Mouse (Mus musculus) adrenal gland, adult (tissue): ENCODE measurements around the gene Erf.

Experiments
- DNase-seq, 2 experiments: peaks; one replicate each; pipeline ENCODE4 v3.0.0; 2022 to 2023; ENCODE audit warnings: low spot score in 1 of 2; ENCODE audit not compliant: inconsistent age in 2 of 2

Gene Erf

GRCm38 (mm10) chr7:25238829-25239623, 11.5 kb downstream of the Erf start:
- peak; percentile 88 to 95 for DNase-seq

- peak; percentile 95 to 99 for DNase-seq
These were observed 12.4 kb downstream of the Erf start for GRCm38 (mm10) chr7:25238015-25238706.

- DNase-seq, result peak in 1 of 2 experiments; percentile 98
These were observed 13.1 kb downstream of the Erf start, which contains the start of gene Gsk3a for GRCm38 (mm10) chr7:25237249-25238014. Gene Gsk3a (minus strand): TSS chr7:25237851.

GRCm38 (mm10) chr7:25235526-25235925, 15.0 kb downstream of the Erf start:
- peak in 1 of 2 experiments; percentile 11 for DNase-seq

GRCm38 (mm10) chr7:25233061-25233460, 17.5 kb downstream of the Erf start:
- DNase-seq, result peak in 1 of 2 experiments; percentile 22

- DNase-seq, result peak in 1 of 2 experiments; percentile 22
These were observed 18.4 kb downstream of the Erf start for GRCm38 (mm10) chr7:25232101-25232648.

GRCm38 (mm10) chr7:25230690-25231285, 19.8 kb downstream of the Erf start:
- peak in 1 of 2 experiments; percentile 31 for DNase-seq

- DNase-seq, result peak in 1 of 2 experiments; percentile 28
These were observed 22.8 kb downstream of the Erf start for GRCm38 (mm10) chr7:25227523-25228300.

- peak; percentile 28 to 55 for DNase-seq
These were observed 28.1 kb downstream of the Erf start for GRCm38 (mm10) chr7:25222275-25222967.

GRCm38 (mm10) chr7:25221102-25221883, 29.3 kb downstream of the Erf start, which contains the start of gene Zfp526:
Gene Zfp526 (plus strand): TSS chr7:25221425.
- DNase-seq, result peak; percentile 99

GRCm38 (mm10) chr7:25220457-25221101, 30.0 kb downstream of the Erf start, which contains the start of gene Dedd2:
Gene Dedd2 (minus strand): TSS chr7:25220615.
- peak; percentile 82 to 88 for DNase-seq

GRCm38 (mm10) chr7:25219756-25220456, 30.7 kb downstream of the Erf start:
- DNase-seq, result peak; percentile 98 to 99

- DNase-seq, result no peak
These were observed 31.2 kb downstream of the Erf start for GRCm38 (mm10) chr7:25219416-25219750.

- DNase-seq, result peak; percentile 62 to 86
These were observed 31.7 kb downstream of the Erf start for GRCm38 (mm10) chr7:25218705-25219415.

- DNase-seq, result peak; percentile 15 to 41
These were observed 32.7 kb downstream of the Erf start for GRCm38 (mm10) chr7:25217653-25218395.

- DNase-seq, result no peak
These were observed 36.4 kb downstream of the Erf start for GRCm38 (mm10) chr7:25214172-25214571.
